Mouse (Mus musculus): ENCODE measurements around the gene Arrb1. TPM values are rescaled to one million over a fixed set of nuclear protein-coding genes. Genes with fewer than 3 reads are reported as not detected.

Gene Arrb1
- polyA plus RNA-seq, 1 experiment from 2014 or later = 95.7 TPM

DNA sequence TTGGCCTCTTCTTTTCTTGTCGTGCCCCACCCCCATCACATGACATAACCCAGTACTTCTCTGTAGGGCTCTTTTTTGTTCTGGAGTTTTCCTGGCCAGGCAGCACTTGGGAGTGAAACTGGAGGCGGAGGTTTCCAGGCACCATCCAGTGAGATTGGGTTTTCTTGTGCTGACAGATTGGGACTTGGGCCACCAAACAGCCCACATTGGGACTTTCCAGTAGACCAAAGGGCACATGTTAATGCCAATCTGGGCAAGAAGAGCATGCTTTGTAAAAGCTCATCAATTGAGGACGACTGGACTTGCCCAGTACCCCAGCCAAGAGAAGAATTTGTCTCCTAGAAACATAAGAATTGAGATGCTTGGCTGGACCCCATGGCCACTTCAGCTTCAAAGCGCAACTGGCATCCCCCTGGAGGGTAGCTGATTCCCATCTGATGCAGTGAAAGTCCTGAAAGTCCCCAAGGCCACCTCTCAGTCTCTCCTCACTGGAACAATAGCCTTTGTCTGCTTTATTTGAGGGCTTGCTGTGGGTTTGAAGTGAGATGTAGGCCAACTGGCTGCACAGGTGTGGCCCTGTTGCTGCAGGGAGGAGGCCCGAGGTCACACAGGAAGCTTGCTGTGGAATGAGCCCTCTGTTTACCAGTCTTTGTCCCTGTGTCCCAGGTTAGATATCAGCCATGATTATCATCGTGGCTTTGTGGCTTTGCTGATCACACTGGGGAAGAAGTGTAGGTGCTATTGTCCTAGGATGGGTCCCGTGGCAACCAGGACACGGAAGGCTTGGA lies 68.8 kb downstream of the Arrb1 start:
- Histone ChIP-seq H3K9ac (ENCODE audit: low read depth, low read length) (no peak overlapping the region), H3K36me3 (ENCODE audit: control insufficient read depth, insufficient read depth) (peaks cover 56% of the 10 kb centered on the region), H3K4me2 (ENCODE audit: low read depth, low read length) (no peak overlapping the region), H3K27ac (ENCODE audit: low read length) (peak overlapping the region; percentile 20; the same call in 1 of the 2 replicates), H3K4me3 (ENCODE audit: low read depth, low read length) (no peak overlapping the region), H3K27me3 (ENCODE audit: control insufficient read depth, insufficient read depth, low read depth, low read length) (no peaks in the 10 kb centered on the region), H3K4me1 (ENCODE audit: control insufficient read depth, low read depth, low read length) (peaks cover 2% of the 10 kb centered on the region; the same call in 1 of the 2 replicates), H3K9me3 (replicated peaks; ENCODE audit: control insufficient read depth, low read length) (no peaks in the 10 kb centered on the region)
- no peak for ATAC-seq (ENCODE audit: low read depth)
- WGBS (ENCODE audit: insufficient replicate concordance) = 76% methylated on average over 8 of the region's 8 CpGs

- WGBS (ENCODE audit: insufficient replicate concordance) = 80% methylated on average over 2 of the region's 2 CpGs
- H3K27ac ChIP-seq (ENCODE audit: low read length) = peak overlapping the region; percentile 20; the same call in 1 of the 2 replicates
Observed at GRCm38 (mm10) chr7:99605058-99605457, 69.8 kb downstream of the Arrb1 start.

GRCm38 (mm10) chr7:99606303-99606702 lies 71.0 kb downstream of the Arrb1 start:
- WGBS (ENCODE audit: insufficient replicate concordance) = 83% methylated on average over 11 of the region's 11 CpGs
- no peak overlapping the region for H3K27ac ChIP-seq (ENCODE audit: low read length)
- peak; percentile 23 for ATAC-seq (ENCODE audit: low read depth)
- H3K36me3 ChIP-seq (ENCODE audit: control insufficient read depth, insufficient read depth) = peaks cover 33% of the 10 kb centered on the region
- H3K4me2 ChIP-seq (ENCODE audit: low read depth, low read length) = no peak overlapping the region
- no peaks in the 10 kb centered on the region for H3K4me1 ChIP-seq (ENCODE audit: control insufficient read depth, low read depth, low read length)
- no peak overlapping the region for H3K9ac ChIP-seq (ENCODE audit: low read depth, low read length)
- no peaks in the 10 kb centered on the region for H3K9me3 ChIP-seq (replicated peaks; ENCODE audit: control insufficient read depth, low read length)
- no peak overlapping the region for H3K4me3 ChIP-seq (ENCODE audit: low read depth, low read length)
- no peaks in the 10 kb centered on the region for H3K27me3 ChIP-seq (ENCODE audit: control insufficient read depth, insufficient read depth, low read depth, low read length)

More at GRCm38 (mm10) chr7:99605058-99605457, 69.8 kb downstream of the Arrb1 start:
- H3K4me1 ChIP-seq (ENCODE audit: control insufficient read depth, low read depth, low read length) = no peaks in the 10 kb centered on the region
- H3K4me2 ChIP-seq (ENCODE audit: low read depth, low read length) = no peak overlapping the region
- ATAC-seq (ENCODE audit: low read depth) = no peak
- no peak overlapping the region for H3K9ac ChIP-seq (ENCODE audit: low read depth, low read length)
- no peaks in the 10 kb centered on the region for H3K27me3 ChIP-seq (ENCODE audit: control insufficient read depth, insufficient read depth, low read depth, low read length)
- no peaks in the 10 kb centered on the region for H3K9me3 ChIP-seq (replicated peaks; ENCODE audit: control insufficient read depth, low read length)
- H3K4me3 ChIP-seq (ENCODE audit: low read depth, low read length) = no peak overlapping the region
- H3K36me3 ChIP-seq (ENCODE audit: control insufficient read depth, insufficient read depth) = peaks cover 46% of the 10 kb centered on the region

GRCm38 (mm10) chr7:99606766-99607165 lies 71.5 kb downstream of the Arrb1 start:
- no peak overlapping the region for H3K4me2 ChIP-seq (ENCODE audit: low read depth, low read length)
- 85% methylated on average over 3 of the region's 3 CpGs for WGBS (ENCODE audit: insufficient replicate concordance)
- no peak for ATAC-seq (ENCODE audit: low read depth)
- no peak overlapping the region for H3K9ac ChIP-seq (ENCODE audit: low read depth, low read length)
- H3K36me3 ChIP-seq (ENCODE audit: control insufficient read depth, insufficient read depth) = peaks cover 29% of the 10 kb centered on the region
- H3K4me3 ChIP-seq (ENCODE audit: low read depth, low read length) = no peak overlapping the region
- H3K4me1 ChIP-seq (ENCODE audit: control insufficient read depth, low read depth, low read length) = no peaks in the 10 kb centered on the region
- no peaks in the 10 kb centered on the region for H3K9me3 ChIP-seq (replicated peaks; ENCODE audit: control insufficient read depth, low read length)
- H3K27me3 ChIP-seq (ENCODE audit: control insufficient read depth, insufficient read depth, low read depth, low read length) = no peaks in the 10 kb centered on the region
- no peak overlapping the region for H3K27ac ChIP-seq (ENCODE audit: low read length)

DNA sequence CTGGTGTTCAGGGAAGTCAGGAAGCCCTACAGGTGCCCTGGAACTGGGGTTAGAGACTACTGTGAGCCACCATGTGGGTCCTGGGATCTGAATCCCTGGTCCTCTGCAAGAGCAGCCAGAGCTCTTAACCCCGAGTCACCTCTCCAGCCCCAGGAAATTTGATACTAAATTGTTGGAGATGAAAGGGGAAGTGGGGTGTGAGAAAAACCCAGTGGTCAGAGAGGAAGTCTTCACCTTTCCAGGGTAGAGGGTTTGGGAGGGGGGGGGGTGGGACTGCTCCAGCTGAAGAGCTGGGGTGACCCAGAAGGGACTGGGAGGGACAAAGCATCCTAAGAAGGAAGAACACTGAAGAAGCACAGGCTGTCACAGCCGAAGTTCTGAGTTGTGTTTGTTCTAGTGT lies 72.4 kb downstream of the Arrb1 start:
- Histone ChIP-seq H3K9me3 (replicated peaks; ENCODE audit: control insufficient read depth, low read length) (no peaks in the 10 kb centered on the region), H3K4me3 (ENCODE audit: low read depth, low read length) (no peak overlapping the region), H3K27me3 (ENCODE audit: control insufficient read depth, insufficient read depth, low read depth, low read length) (no peaks in the 10 kb centered on the region), H3K4me1 (ENCODE audit: control insufficient read depth, low read depth, low read length) (no peaks in the 10 kb centered on the region), H3K9ac (ENCODE audit: low read depth, low read length) (no peak overlapping the region), H3K27ac (ENCODE audit: low read length) (no peak overlapping the region), H3K36me3 (ENCODE audit: control insufficient read depth, insufficient read depth) (peaks cover 20% of the 10 kb centered on the region), H3K4me2 (ENCODE audit: low read depth, low read length) (no peak overlapping the region)
- ATAC-seq (ENCODE audit: low read depth) = no peak
- 41% methylated on average over 2 of the region's 2 CpGs for WGBS (ENCODE audit: insufficient replicate concordance)

GRCm38 (mm10) chr7:99618264-99618663 lies 83.0 kb downstream of the Arrb1 start:
- H3K27ac ChIP-seq (ENCODE audit: low read length) = no peak overlapping the region
- H3K9ac ChIP-seq (ENCODE audit: low read depth, low read length) = no peak overlapping the region
- H3K36me3 ChIP-seq (ENCODE audit: control insufficient read depth, insufficient read depth) = no peaks in the 10 kb centered on the region
- WGBS (ENCODE audit: insufficient replicate concordance) = 61% methylated on average over 2 of the region's 2 CpGs
- no peak for ATAC-seq (ENCODE audit: low read depth)
- H3K9me3 ChIP-seq (replicated peaks; ENCODE audit: control insufficient read depth, low read length) = no peaks in the 10 kb centered on the region
- no peak overlapping the region for H3K4me2 ChIP-seq (ENCODE audit: low read depth, low read length)
- H3K27me3 ChIP-seq (ENCODE audit: control insufficient read depth, insufficient read depth, low read depth, low read length) = peaks cover 16% of the 10 kb centered on the region
- H3K4me3 ChIP-seq (ENCODE audit: low read depth, low read length) = no peak overlapping the region
- no peaks in the 10 kb centered on the region for H3K4me1 ChIP-seq (ENCODE audit: control insufficient read depth, low read depth, low read length)

GRCm38 (mm10) chr7:99618860-99619259 lies 83.6 kb downstream of the Arrb1 start:
- no peak overlapping the region for H3K27ac ChIP-seq (ENCODE audit: low read length)
- H3K27me3 ChIP-seq (ENCODE audit: control insufficient read depth, insufficient read depth, low read depth, low read length) = peaks cover 22% of the 10 kb centered on the region
- no peak overlapping the region for H3K4me3 ChIP-seq (ENCODE audit: low read depth, low read length)
- H3K9me3 ChIP-seq (replicated peaks; ENCODE audit: control insufficient read depth, low read length) = no peaks in the 10 kb centered on the region
- no peaks in the 10 kb centered on the region for H3K4me1 ChIP-seq (ENCODE audit: control insufficient read depth, low read depth, low read length)
- no peak overlapping the region for H3K9ac ChIP-seq (ENCODE audit: low read depth, low read length)
- no peak for ATAC-seq (ENCODE audit: low read depth)
- 4% methylated on average over 3 of the region's 3 CpGs for WGBS (ENCODE audit: insufficient replicate concordance)
- H3K4me2 ChIP-seq (ENCODE audit: low read depth, low read length) = no peak overlapping the region
- no peaks in the 10 kb centered on the region for H3K36me3 ChIP-seq (ENCODE audit: control insufficient read depth, insufficient read depth)

DNA sequence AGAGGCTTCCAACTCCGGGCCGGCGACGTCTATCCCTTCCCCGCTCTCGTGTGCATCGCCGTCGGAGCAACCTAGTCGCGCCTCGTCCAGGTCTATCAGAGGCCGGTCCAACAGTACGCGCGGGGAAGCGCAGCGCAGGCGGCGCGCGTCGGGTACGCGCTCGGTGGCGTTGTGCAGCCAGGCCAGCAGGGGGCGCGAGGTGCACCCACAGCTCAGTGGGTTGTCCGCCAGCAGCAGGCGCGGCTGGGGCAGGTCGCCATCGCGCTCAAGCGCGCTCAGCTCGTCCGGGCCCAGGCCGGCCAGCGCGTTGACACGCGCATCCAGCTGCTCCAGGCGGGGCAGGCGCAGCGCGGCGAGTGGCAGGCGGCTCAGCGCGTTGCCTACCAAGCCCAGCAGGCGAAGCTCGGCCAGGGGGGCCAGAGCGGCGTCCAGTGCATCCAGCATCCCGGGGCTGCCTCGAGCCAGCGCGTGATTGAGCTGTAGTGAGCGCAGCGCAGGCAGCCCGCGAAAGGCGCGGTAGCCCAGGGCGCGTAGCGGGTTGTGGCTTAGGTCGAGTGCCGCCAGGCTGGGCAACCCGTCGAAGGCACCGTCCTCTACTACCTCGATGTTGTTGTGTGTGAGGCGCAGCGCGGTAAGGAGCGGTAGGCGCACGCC lies 90.6 kb downstream of the Arrb1 start:
- Histone ChIP-seq H3K4me2 (ENCODE audit: low read depth, low read length) (peak overlapping the region; percentile 62), H3K9ac (ENCODE audit: low read depth, low read length) (no peak overlapping the region), H3K36me3 (ENCODE audit: control insufficient read depth, insufficient read depth) (no peaks in the 10 kb centered on the region), H3K4me1 (ENCODE audit: control insufficient read depth, low read depth, low read length) (peaks cover 13% of the 10 kb centered on the region), H3K27ac (ENCODE audit: low read length) (no peak overlapping the region), H3K4me3 (ENCODE audit: low read depth, low read length) (peak overlapping the region; percentile 53), H3K27me3 (ENCODE audit: control insufficient read depth, insufficient read depth, low read depth, low read length) (peaks cover 74% of the 10 kb centered on the region), H3K9me3 (replicated peaks; ENCODE audit: control insufficient read depth, low read length) (no peaks in the 10 kb centered on the region)
- under 1% methylated on average over 80 of the region's 81 CpGs for WGBS (ENCODE audit: insufficient replicate concordance)
- peak; percentile 73 for ATAC-seq (ENCODE audit: low read depth)

All from liver, embryonic 16.5 days (tissue).